Mouse (Mus musculus): Measurements from ENCODE around the gene 1110002E22Rik. TPM values are rescaled to one million over a fixed set of nuclear protein-coding genes. Genes with fewer than 3 reads are reported as not detected.

1110002E22Rik gene
- not detected for total RNA-seq (2023)

DNA sequence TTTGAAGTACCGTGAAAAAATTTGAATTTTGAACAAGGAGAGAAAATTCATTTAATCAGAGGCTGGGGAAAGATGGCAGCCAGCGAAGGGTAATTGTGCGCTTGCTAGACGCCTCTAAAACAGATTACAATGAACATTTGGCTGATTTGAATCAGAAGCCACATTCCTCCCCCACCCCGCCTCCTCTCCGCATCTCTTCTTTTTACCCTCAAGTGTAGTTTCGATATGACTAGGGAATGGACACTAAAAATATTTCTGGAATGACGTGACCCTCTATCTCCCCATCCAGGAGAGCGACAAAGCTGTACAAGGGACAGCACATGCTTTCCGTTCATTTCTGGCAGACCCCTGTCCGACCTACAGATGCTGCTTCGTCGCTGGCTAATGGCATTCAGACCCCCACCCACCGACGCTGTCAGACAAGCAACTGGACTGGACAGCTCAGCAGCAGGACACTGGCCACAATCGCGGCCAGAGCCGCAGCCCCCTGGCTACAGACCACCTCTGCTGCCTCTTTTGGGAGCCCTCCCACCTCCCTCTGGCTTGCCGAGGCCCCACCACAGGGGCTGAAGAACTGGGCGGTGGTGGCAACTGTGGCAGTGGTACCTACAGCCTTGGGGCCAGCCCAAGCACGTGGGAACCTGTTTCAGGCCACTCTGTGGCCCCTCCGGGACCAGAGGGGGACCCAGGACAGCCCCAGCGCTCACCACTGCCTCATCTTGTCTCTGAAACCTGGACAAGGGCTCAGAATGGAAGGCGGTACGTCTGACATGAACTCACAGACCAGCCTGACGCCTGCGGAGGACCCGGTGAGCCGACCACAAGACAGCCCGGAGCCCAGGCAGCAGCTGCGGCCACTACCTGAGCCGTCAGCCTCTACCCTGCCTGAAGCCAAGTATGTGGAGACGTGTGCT is at the start of gene 1110002E22Rik:
Gene 1110002E22Rik (plus strand): TSS at position 321 of the 914 bp plus-strand sequence.

DNA sequence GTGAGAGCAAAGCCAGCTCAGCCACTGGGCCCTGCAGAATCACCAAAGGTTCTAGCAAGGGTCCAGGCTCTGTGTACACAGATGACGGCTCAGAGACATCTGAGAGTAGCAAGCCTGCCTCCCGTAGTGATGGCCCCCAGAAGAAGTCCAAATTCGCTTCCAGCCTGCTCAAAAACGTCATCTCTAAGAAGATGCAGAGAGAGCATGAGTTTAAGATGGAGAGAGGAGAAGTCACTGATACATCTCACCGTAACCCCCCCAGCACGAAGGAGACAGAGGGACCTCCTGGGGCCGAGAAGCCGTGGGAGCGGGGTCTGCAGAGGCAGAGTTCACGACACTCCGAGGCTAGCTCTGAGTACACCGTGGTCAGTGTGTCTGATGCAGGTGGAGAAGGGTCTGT is 2.4 kb downstream of the 1110002E22Rik start, which contains the start of gene Gm5105:
Gene Gm5105 (minus strand): TSS at position 101 of the 400 bp plus-strand sequence.

Other genes with a start within 250 kb of the 1110002E22Rik start
- 100 to 1,000 TPM; 464 to 488 TPM for gene H2afz, start 200.6 kb upstream of the 1110002E22Rik start, total RNA-seq (2023)
- 10 to 100 TPM; 15.9 to 23.9 TPM for gene Dnajb14, start 197.4 kb upstream of the 1110002E22Rik start, total RNA-seq (2023)
- gene Lamtor3, start 146.5 kb upstream of the 1110002E22Rik start, total RNA-seq (2023): 10 to 100 TPM; 62.0 to 78.3 TPM
- 10 to 100 TPM; 44.5 to 48.6 TPM for gene Dapp1, start 83.5 kb upstream of the 1110002E22Rik start, total RNA-seq (2023)
- not detected for gene Gm5105, start 2.3 kb downstream of the 1110002E22Rik start, total RNA-seq (2023)
- 1 to 10 TPM; 3.6 to 3.9 TPM for gene Trmt10a, start 78.4 kb downstream of the 1110002E22Rik start, total RNA-seq (2023)
- gene Mttp, start 79.9 kb downstream of the 1110002E22Rik start, total RNA-seq (2023): under 1 TPM; 0.53 to 0.69 TPM
- not detected for gene 4930579F01Rik, start 128.8 kb downstream of the 1110002E22Rik start, total RNA-seq (2023)
- not detected for gene Adh7, start 152.7 kb downstream of the 1110002E22Rik start, total RNA-seq (2023)
- gene Adh1, start 195.9 kb downstream of the 1110002E22Rik start, total RNA-seq (2023): under 1 TPM in 1 of 2 experiments, not detected in 1; 0.47 TPM
- gene Adh6a, start 248.2 kb downstream of the 1110002E22Rik start, total RNA-seq (2023): not detected

All from neutrophil, adult 59 days (primary cell).